Mouse (Mus musculus) neural tube, embryonic 12.5 days (tissue): ENCODE results near the gene Zfyve9. TPM values are rescaled to one million over a fixed set of nuclear protein-coding genes. Genes with fewer than 3 reads are reported as not detected.

Experiments used
- ATAC-seq: fragments of 200-750 bp; cut with Nextera tagmentation; 2 replicates; pipeline ENCODE4 v1.8.0; 2017; ENCODE audit warnings: low read depth, mild to moderate bottlenecking, moderate TSS enrichment, moderate library complexity; ENCODE audit not compliant: low FRiP score
- H3K27ac ChIP-seq: fragments of 300-500 bp; sonication (generic); 2 replicates; pipeline ENCODE4 v1.5.1; 2016
- H3K27me3 ChIP-seq: fragments of 300-500 bp; sonication (generic); replicated peaks from 2 replicates; pipeline ENCODE4 v1.6.1; 2016; ENCODE audit warnings: mild to moderate bottlenecking
- H3K36me3 ChIP-seq: fragments of 300-500 bp; sonication (generic); 2 replicates; pipeline ENCODE4 v1.6.1; 2016; ENCODE audit warnings: mild to moderate bottlenecking
- H3K4me1 ChIP-seq: fragments of 300-500 bp; sonication (generic); 2 replicates; pipeline ENCODE4 v1.6.1; 2016
- H3K4me2 ChIP-seq: fragments of 300-500 bp; sonication (generic); replicated peaks from 2 replicates; pipeline ENCODE4 v1.6.1; 2016; ENCODE audit warnings: mild to moderate bottlenecking
- H3K4me3 ChIP-seq: fragments of 300-500 bp; sonication (generic); 2 replicates; pipeline ENCODE4 v1.5.1; 2016
- H3K9ac ChIP-seq: fragments of 300-500 bp; sonication (generic); 2 replicates; pipeline ENCODE4 v1.6.1; 2016; ENCODE audit warnings: mild to moderate bottlenecking
- H3K9me3 ChIP-seq: fragments of 300-500 bp; sonication (generic); 2 replicates; pipeline ENCODE4 v1.6.1; 2016; ENCODE audit warnings: mild to moderate bottlenecking
- WGBS: fragments of 180-500 bp; shearing (Covaris S2); methylation state at CpG from one replicate; pipeline ENCODE4 v1.1.7; 2016; 5-methylcytosine and 5-hydroxymethylcytosine counted together
- polyA plus RNA-seq: library from polyadenylated mRNA; unstranded; fragments of >200 nt; fragmentation: Nextera tagmentation; extraction: Ambion mirVana; gene quantifications from 2 replicates; pipeline ENCODE4 v1.2.1, GENCODE M21; 2016

Gene Zfyve9
- polyA plus RNA-seq, 1 experiment from 2014 or later = 5.2 TPM

- no peak overlapping the region for H3K4me3 ChIP-seq
- WGBS = 91% methylated on average over 1 of the region's 1 CpGs
Measured at GRCm38 (mm10) chr4:108595785-108596184, 184.8 kb downstream of the Zfyve9 start.

GRCm38 (mm10) chr4:108593376-108593775 lies 187.2 kb downstream of the Zfyve9 start:
- no peak for ATAC-seq
- Histone ChIP-seq H3K36me3 (peaks cover 5% of the 10 kb centered on the region; the same call in 1 of the 2 replicates), H3K27ac (no peak overlapping the region), H3K4me3 (no peak overlapping the region), H3K9me3 (no peaks in the 10 kb centered on the region), H3K9ac (no peak overlapping the region), H3K27me3 (no peaks in the 10 kb centered on the region), H3K4me1 (no peaks in the 10 kb centered on the region), H3K4me2 (no peak overlapping the region)
- WGBS = 87% methylated on average over 2 of the region's 2 CpGs

More at GRCm38 (mm10) chr4:108595785-108596184, 184.8 kb downstream of the Zfyve9 start:
- Histone ChIP-seq H3K4me1 (no peaks in the 10 kb centered on the region), H3K36me3 (peaks cover 16% of the 10 kb centered on the region), H3K27ac (no peak overlapping the region), H3K4me2 (no peak overlapping the region), H3K27me3 (no peaks in the 10 kb centered on the region), H3K9ac (no peak overlapping the region), H3K9me3 (no peaks in the 10 kb centered on the region)
- ATAC-seq = no peak

Other genes with a start within 250 kb of the Zfyve9 start
- 91.9 and 99.4 TPM in 2 replicates for gene Prpf38a, start 201.5 kb downstream of the Zfyve9 start, polyA plus RNA-seq
- gene Orc1, start 201.4 kb downstream of the Zfyve9 start, polyA plus RNA-seq = 7.6 and 8.9 TPM in 2 replicates
- 22.5 and 24.9 TPM in 2 replicates for gene Cc2d1b, start 160.9 kb downstream of the Zfyve9 start, polyA plus RNA-seq
- 1.8 and 2.7 TPM in 2 replicates for gene 3110021N24Rik, start 61.1 kb downstream of the Zfyve9 start, polyA plus RNA-seq
- gene Btf3l4, start 52.8 kb upstream of the Zfyve9 start, polyA plus RNA-seq = 219 and 237 TPM in 2 replicates
- 93.5 and 96.7 TPM in 2 replicates for gene Txndc12, start 53.8 kb upstream of the Zfyve9 start, polyA plus RNA-seq
- gene Kti12, start 67.0 kb upstream of the Zfyve9 start, polyA plus RNA-seq = 38.6 and 40.5 TPM in 2 replicates
- 2.0 and 2.2 TPM in 2 replicates for gene A730015C16Rik, start 67.8 kb upstream of the Zfyve9 start, polyA plus RNA-seq
- gene Rab3b, start 98.3 kb upstream of the Zfyve9 start, polyA plus RNA-seq = 38.0 and 39.0 TPM in 2 replicates
- gene Nrd1, start 219.9 kb upstream of the Zfyve9 start, polyA plus RNA-seq = 94.4 and 106 TPM in 2 replicates